Mouse (Mus musculus) ES-Bruce4 (cell line): ENCODE data around the gene Clec2g. TPM values are rescaled to one million over a fixed set of nuclear protein-coding genes. Genes with fewer than 3 reads are reported as not detected.

Experiments
- H3K27ac ChIP-seq: 2 replicates; pipeline ENCODE4 v1.5.1; 2012; ENCODE audit warnings: low read length, inconsistent platforms; ENCODE audit not compliant: insufficient read depth
- H3K27me3 ChIP-seq: 2 replicates; pipeline ENCODE4 v1.6.1; 2012; ENCODE audit warnings: mild to moderate bottlenecking, low read length, inconsistent platforms; ENCODE audit not compliant: control insufficient read depth, poor library complexity, insufficient read depth, severe bottlenecking
- H3K36me3 ChIP-seq: 2 replicates; pipeline ENCODE4 v1.6.1; 2012; ENCODE audit warnings: inconsistent platforms, mild to moderate bottlenecking, low read length, moderate library complexity; ENCODE audit not compliant: control insufficient read depth, poor library complexity, insufficient read depth, severe bottlenecking
- H3K4me1 ChIP-seq: one replicate; pipeline ENCODE4 v1.8.1; 2011; ENCODE audit warnings: low read length; ENCODE audit not compliant: control insufficient read depth, insufficient read depth
- H3K4me3 ChIP-seq: 2 replicates; pipeline ENCODE4 v1.5.1; 2011; ENCODE audit warnings: low read depth, mild to moderate bottlenecking, low read length
- H3K9ac ChIP-seq: 2 replicates; pipeline ENCODE4 v1.6.1; 2012; ENCODE audit warnings: low read depth, mild to moderate bottlenecking, inconsistent platforms; ENCODE audit not compliant: poor library complexity, severe bottlenecking
- H3K9me3 ChIP-seq: replicated peaks from 2 replicates; pipeline ENCODE4 v1.6.1; 2012; ENCODE audit warnings: mild to moderate bottlenecking, low read length, inconsistent platforms; ENCODE audit not compliant: control insufficient read depth, poor library complexity, insufficient read depth, severe bottlenecking
- CTCF ChIP-seq: IDR thresholded peaks from one replicate; pipeline ENCODE4 v1.8.1; 2011; ENCODE audit warnings: low read depth, low read length
- EP300 ChIP-seq: IDR thresholded peaks from 2 replicates; pipeline ENCODE4 v1.6.1; 2011; ENCODE audit warnings: low read depth, low read length; ENCODE audit not compliant: insufficient read depth
- POLR2A ChIP-seq: IDR thresholded peaks from one replicate; pipeline ENCODE4 v1.8.1; 2011; ENCODE audit warnings: low read length; ENCODE audit not compliant: insufficient read depth
- polyA plus RNA-seq: library from polyadenylated mRNA; stranded (reverse); fragments of >200 nt; gene quantifications from 2 replicates; pipeline ENCODE4 v1.2.4, GENCODE M21; 2011; ENCODE audit warnings: low read depth; ENCODE audit not compliant: missing spikeins, insufficient read depth, insufficient read length

Clec2g gene
- polyA plus RNA-seq, 1 experiment, result not detected

- H3K4me3 ChIP-seq, result no peak overlapping the region
- no peak overlapping the region for H3K27ac ChIP-seq
- TF ChIP-seq EP300, result no peak
- no peak for TF ChIP-seq POLR2A
- no peak for TF ChIP-seq CTCF
- H3K27me3 ChIP-seq, result no peaks in the 10 kb centered on the region
- no peaks in the 10 kb centered on the region for H3K36me3 ChIP-seq
- H3K9ac ChIP-seq, result no peak overlapping the region
- H3K9me3 ChIP-seq, result peaks cover 32% of the 10 kb centered on the region
- no peaks in the 10 kb centered on the region for H3K4me1 ChIP-seq
Measured at GRCm38 (mm10) chr6:129012966-129013365, 78.8 kb downstream of the Clec2g start.

DNA sequence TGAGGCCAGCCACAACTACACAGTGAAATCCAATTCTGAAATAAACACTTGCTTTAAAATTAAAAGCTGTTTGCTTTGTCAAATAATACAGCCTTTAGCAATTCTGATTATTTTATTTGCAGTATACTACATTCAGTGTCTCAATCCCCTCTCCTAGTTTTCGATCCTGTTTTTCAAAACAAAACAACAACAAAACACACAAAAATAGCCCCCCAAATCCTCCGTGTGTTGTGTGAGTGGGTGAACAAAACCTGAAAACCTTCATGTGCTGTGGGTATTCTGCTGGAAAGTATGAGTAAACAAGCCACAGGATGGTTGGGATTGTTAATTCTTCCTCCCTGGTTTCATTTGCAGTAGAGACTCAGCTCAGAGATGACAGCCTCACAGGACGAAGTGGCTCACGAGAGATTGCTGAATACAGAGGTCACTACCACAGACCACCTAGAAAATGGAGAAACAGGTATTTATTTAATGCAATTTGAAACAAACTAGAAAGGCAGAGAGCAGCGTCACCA is 79.6 kb downstream of the Clec2g start:
- Histone ChIP-seq H3K27ac (no peak overlapping the region), H3K36me3 (no peaks in the 10 kb centered on the region), H3K9ac (no peak overlapping the region), H3K4me3 (no peak overlapping the region), H3K27me3 (no peaks in the 10 kb centered on the region), H3K4me1 (no peaks in the 10 kb centered on the region), H3K9me3 (peaks cover 23% of the 10 kb centered on the region)
- TF ChIP-seq POLR2A (no peak), EP300 (no peak)

- Histone ChIP-seq H3K9ac (no peak overlapping the region), H3K4me1 (no peaks in the 10 kb centered on the region), H3K4me3 (no peak overlapping the region), H3K9me3 (peaks cover 21% of the 10 kb centered on the region), H3K27ac (no peak overlapping the region), H3K36me3 (no peaks in the 10 kb centered on the region), H3K27me3 (no peaks in the 10 kb centered on the region)
- TF ChIP-seq EP300 (no peak), POLR2A (no peak), CTCF (no peak)
Measured at GRCm38 (mm10) chr6:129014399-129014798, 80.2 kb downstream of the Clec2g start.

DNA sequence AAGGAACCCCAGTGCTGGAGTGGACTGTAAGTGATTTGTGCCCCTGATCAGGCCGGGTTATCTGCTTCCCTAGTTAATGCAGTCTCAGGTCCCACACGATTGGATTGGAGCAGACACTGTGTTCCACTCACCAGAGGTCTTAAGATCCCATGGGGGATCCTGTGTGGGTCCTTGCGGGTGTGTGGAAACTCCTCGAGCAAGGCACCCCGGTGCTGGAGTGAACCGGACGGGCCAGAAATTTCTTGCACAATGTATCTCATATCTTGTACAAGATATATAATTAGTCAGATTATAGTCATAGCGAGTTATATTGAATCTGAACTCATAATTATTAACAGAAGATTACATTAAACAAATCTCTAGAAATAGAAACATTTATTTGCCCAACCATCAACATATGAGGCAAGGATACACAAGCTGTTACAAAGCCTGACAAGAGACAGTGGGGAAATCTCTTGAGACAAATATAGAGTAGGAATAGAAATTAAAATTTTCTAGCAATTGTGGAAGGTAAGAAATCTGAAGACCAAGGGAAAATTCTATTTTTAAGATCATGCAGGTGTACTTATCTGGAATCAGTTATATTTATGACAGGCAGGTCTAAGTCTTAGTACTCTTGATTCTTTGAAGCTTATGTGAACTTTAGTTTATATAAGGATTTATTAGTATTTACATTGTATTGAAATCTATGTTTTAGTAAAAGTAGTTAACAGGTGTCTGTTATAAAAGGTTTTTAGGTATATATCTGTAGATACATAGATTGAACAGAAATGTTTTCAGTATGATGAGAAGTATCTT is 93.5 kb downstream of the Clec2g start:
- no peak overlapping the region for H3K9ac ChIP-seq
- H3K27me3 ChIP-seq, result no peaks in the 10 kb centered on the region
- TF ChIP-seq POLR2A, result no peak
- no peak for TF ChIP-seq CTCF
- TF ChIP-seq EP300, result no peak
- no peaks in the 10 kb centered on the region for H3K36me3 ChIP-seq
- no peaks in the 10 kb centered on the region for H3K4me1 ChIP-seq
- H3K9me3 ChIP-seq, result no peaks in the 10 kb centered on the region; the same call in 1 of the 2 replicates
- H3K27ac ChIP-seq, result no peak overlapping the region
- no peak overlapping the region for H3K4me3 ChIP-seq

DNA sequence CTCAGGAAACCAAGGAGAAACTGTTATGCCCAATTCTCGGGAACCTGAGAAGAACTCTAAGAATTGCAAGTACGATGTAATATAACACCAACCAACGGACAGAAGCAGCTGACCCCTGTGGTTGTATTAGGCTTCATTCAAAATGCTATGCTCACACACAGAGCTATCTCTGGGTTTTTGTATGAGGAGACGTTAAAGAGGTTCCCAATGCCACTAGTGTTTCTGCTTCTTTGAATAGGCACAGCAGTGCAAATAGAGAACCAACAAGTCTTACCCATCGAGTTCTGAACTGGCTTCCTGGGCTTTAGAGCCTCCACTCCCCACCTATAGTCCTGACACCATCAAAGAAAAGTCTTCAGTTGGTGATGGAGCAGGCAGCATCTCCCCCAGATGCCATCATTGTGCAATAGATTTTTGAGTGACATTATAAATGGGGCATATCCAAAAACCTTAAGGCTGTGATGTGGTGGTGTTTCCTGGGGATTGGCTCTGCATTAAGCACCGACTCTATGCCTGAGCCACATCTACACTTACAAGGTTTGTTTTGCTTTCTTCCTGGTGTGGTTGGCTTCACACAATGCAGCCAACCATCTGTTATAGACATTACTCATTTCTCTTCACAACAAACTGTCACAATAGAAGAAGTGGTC is 96.1 kb downstream of the Clec2g start:
- TF ChIP-seq POLR2A, result no peak
- Histone ChIP-seq H3K4me3 (no peak overlapping the region), H3K9me3 (no peaks in the 10 kb centered on the region; the same call in 1 of the 2 replicates), H3K27ac (no peak overlapping the region), H3K36me3 (no peaks in the 10 kb centered on the region), H3K27me3 (no peaks in the 10 kb centered on the region), H3K9ac (no peak overlapping the region), H3K4me1 (no peaks in the 10 kb centered on the region)

GRCm38 (mm10) chr6:129030964-129031363 is 96.8 kb downstream of the Clec2g start:
- Histone ChIP-seq H3K4me1 (no peaks in the 10 kb centered on the region), H3K4me3 (no peak overlapping the region)

More at GRCm38 (mm10) chr6:129030964-129031363, 96.8 kb downstream of the Clec2g start:
- H3K27me3 ChIP-seq, result no peaks in the 10 kb centered on the region
- H3K36me3 ChIP-seq, result no peaks in the 10 kb centered on the region
- H3K9ac ChIP-seq, result no peak overlapping the region
- no peak overlapping the region for H3K27ac ChIP-seq
- H3K9me3 ChIP-seq, result no peaks in the 10 kb centered on the region; the same call in 1 of the 2 replicates
- TF ChIP-seq POLR2A (no peak), CTCF (no peak), EP300 (no peak)
